Mouse (Mus musculus) frontal cortex, adult 2 months (tissue): ENCODE measurements at regions not wholly inside any gene's neighbourhood (a gene's known extent, or its start where the extent isn't known, plus 50 kb on each side); places are given as distances from the start of the nearest gene placed in this dataset.
A peak's percentile ranks its signal among the peaks of the same experiment; 100 is the strongest.

ENCODE experiments used
- DNase-seq, 2 experiments: peaks; one replicate each; pipeline ENCODE4 v3.0.0; 2022; ENCODE audit warnings: low spot score in 1 of 2; ENCODE audit errors: extremely low spot score in 1 of 2

DNA sequence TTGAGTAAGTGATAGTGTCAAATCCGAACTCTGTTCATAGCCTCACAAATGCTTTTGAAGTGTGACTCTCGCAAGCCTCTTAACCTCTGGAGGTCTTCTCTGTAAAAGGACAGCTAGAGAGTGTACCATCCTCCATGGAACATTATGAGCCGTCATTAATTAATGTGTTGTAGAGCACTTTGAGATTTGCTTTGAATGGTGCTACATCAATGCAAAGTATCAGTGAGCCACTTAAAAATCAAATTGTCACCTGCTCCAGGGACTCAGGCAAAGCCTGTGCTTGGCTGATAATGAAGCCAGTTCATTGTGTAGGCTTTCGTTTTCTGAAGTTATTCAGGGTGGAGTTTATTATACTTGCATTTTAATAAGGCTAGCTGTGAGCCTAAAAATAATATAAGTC, 801.8 kb upstream of the B3galt2 start:
- DNase-seq: no peak

DNA sequence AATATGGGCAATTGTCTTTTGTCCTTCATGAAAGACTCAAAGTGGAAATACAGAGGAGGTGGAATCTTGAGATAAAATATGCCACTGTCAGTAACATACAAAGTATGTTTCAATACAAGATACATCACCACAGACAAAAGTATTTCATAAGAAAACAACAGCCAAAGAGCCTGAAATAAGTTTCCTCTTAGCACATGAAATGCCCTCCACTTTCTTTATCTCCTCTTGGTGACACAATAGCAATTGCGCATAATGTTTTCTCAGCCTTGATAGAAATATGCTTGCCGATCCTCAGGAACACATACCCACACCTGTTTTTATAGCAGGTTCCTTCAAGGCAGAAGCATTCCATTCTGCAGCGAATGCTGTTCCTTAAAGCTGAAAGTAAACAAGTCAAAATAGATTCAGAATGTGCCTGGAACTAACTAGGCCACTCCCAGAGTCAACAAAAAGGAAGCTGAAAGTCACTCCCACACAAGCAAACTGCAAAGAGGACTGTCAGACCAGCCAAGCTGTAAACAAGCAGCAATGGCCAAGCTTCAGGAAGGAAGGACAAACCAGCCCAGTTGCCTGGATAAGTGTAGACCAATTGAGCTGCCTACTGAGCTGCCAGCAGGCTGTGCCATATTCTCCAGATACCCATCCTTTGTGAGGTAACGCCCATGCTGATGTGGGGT, 773.3 kb upstream of the B3galt2 start:
- no peak for DNase-seq

DNA sequence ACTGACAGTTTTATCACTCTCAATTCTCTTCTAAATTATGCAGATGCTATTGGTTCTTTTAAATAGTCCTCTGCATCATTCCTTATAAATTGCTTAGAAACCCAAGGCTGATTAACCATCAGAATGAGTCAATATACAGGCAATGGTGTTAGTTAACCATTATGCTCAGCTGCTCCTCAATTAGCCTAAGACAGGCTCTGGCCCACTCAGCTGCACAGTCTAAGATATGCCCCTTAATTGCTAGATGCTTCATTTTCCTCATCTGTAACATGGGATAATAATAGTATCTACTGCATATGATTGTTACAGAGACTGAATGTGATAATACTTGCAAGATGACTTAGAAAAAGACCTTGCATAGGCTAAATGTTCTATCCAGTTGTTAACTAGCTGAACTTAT, 748.6 kb upstream of the B3galt2 start:
- no peak for DNase-seq

DNA sequence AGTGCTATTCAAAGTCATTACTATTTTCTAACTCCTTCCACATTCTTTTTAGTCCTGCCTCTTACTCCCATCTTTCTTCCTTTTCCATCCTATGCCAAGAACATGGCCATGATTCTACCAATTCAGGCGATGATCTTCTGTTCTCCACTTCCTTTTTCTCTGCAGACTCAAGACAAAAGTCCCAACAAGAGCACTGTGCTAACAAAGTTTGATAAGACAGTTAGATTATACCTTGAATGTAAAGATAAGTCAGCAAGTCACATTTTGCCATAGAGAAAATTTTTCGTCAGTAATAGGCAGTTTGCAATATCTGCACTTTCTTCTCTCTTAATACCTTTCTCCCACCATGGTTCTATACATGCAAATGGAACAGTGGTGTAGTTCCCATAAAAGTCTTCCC, 747.3 kb upstream of the B3galt2 start:
- no peak for DNase-seq

DNA sequence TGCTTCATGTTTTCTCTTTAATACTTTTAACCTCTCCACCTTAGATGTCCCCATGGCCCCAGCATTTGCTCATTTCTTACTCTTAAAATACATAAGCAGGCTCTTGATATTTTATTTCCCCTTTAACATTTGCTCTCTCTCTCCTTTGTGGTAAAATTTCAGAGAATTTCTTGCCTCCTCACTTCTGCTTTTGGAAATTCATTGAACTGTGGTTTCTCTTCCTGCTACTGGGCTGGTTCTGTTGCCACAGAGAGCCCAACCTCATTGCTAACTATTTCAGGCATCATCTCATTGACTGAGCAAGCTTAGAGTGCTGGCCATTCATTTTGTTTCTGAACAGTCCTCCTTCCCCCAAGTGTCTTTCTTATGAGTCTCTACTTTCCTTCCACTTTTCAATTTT, 746.3 kb upstream of the B3galt2 start:
- DNase-seq: no peak

DNA sequence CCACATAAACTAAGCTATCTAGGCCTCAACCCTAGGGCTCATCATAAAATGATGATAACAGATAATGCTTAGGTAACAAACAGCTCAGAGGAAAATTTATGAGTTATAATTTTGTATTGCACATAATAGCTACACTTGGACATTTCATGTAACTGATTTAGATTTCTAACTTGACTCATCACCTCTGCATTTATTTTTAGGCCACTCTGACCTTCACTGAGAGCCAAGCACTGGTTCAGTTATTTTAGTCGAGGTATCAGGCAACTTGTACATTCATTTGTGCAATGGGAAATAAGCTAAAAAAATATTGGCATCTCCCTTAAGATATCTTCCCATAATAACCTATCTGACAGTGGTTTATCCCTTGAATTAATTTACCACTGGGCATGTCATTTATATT, 745.4 kb upstream of the B3galt2 start:
- DNase-seq: no peak

DNA sequence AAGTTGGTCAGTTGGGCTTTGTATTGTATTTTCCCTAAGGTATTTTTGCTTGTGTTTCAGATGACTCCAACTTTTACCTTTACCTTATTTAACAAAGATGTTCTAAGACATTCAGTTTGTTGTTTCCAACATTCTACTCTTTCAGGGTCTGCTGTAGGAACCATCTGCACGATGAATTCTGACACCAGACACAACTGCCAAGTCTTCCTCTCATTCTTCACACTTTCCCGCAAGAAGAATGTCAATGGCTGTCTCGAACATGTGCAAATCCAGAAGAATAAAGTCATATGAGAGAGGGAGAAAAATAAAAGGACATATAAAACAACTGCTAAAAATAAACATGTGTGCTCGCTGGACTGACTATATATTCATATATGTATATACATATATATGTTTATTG, 730.6 kb upstream of the B3galt2 start:
- peak in 1 of 2 experiments; percentile 29 for DNase-seq

DNA sequence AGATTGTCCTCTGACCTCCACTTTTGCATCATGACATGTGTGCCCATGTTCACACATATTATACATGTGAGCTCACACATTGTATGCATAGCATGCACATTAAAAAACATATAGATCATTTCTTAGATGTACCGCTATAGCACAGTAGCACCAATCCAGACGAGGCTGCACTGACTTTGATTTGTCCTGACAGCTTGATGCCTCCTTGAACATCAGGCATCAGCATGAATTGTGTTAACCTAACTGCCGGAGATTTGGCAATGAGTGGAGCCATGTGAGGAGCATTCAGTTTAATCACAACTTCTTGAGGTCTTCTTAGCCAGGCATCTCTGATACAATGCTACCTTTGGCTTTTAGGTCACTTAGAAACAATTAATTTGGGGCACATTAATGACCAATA, 683.8 kb upstream of the B3galt2 start:
- DNase-seq: no peak

DNA sequence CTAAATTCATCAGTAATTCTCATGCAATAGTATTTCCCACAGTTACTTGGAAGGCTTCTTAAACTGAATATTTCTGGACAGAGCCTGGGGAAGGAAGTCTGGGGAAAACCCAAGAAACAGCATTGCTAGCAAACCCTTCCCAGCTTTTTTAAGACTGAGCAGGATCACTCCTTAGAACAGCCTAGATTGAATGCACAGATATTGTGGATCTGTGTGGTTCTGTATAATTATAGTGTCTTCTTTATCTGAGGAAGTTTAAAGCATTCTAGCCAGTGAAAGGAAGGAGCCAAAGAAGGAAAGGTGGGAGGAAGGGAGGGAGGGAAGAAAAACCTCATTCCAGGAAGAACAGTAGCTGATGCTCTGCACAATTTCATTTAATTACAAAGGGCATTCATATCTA, 669.0 kb upstream of the B3galt2 start:
- no peak for DNase-seq

DNA sequence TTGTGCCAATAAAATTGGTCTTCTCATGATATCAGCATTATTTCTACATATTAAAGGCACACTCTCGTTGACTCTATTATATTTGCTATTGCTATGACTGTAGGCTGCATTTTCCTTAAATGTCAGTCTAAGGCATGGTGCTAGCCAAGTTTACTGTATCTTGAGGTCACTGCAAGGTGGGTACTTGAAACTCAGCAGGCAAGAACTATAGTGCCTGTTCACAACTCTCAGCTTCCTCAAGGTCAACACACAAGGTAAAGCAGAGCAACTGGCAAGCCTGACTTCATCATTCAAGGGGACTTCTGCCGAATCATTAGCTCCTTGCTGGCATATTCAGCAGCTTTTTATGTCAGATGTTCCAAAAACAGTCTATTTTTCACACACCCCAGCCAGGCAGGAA, 667.1 kb upstream of the B3galt2 start:
- DNase-seq: no peak

DNA sequence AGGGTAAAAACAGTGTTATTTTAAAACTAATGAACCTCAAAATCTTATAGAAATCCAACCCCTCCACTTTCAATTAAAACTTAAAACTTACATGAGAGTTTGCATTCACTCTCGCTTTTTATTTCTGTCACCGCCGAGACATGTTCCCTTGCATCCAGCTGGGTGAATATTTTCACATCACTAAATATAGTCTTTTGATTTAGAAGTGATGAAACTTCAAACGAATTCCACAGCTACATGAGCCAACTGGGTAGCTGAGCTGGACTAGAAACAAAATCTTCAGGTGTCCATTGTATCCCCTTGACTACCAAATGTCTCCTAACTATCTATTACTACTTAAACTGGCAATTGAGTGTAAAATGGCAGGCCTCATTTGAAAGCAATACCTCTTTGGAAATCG, 657.5 kb upstream of the B3galt2 start:
- DNase-seq: peak; percentile 24 to 43

DNA sequence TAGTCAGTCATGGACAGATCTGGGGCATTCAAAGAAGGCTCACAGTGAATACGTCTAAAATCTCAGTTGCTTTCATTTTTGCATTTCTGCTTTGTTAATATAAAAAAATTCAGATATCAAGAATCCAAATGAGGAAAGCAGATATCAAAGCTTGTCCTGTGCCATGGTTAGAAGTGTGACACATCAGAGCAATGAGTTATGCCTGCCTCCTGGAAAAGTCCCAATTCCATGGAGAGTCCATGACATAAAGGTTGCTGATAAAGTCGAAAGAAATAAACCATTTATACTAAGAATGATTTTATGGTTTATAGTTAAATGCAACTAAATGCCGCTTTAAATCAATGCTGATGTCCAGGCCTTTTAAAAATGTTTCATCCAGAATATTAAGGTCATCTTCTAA, 656.8 kb upstream of the B3galt2 start:
- DNase-seq: no peak

DNA sequence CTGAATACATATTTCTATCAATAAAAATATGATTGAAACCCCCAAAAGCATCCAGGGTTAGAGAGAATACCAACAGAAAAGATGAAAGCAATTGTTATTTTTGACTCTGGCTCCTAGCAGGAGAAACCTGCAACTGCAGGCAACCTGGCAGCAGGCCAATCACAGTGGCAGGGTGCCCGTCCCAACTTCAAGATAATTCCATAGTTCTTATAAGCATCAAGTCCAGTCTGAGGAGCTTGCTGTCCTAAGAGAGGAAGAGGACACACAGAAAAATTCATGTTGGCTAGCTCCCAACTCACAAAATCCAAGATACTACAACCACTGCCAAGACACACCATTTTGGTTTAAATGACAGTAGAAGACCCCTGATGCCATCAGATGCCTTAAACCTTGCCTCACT, 654.9 kb upstream of the B3galt2 start:
- peak in 1 of 2 experiments; percentile 43 for DNase-seq

DNA sequence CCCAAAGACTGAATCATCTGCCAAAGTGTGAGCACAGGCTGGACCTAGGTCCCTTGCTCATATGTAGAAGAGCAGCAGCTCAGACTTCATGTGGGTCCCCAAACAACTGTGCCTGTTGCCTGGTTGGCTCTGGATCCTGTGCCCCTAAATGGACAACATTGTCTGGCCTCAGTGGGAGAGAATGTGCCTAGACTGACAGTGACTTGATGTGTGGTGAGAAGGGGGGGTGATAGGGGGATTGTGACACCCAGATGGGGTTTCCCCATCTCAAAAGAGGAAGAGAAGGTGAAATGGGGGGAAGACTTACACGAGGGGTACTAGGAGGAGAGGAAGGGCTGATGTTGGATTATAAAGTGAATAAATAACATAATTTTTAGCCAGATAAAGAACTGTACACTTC, 640.2 kb upstream of the B3galt2 start:
- no peak for DNase-seq

DNA sequence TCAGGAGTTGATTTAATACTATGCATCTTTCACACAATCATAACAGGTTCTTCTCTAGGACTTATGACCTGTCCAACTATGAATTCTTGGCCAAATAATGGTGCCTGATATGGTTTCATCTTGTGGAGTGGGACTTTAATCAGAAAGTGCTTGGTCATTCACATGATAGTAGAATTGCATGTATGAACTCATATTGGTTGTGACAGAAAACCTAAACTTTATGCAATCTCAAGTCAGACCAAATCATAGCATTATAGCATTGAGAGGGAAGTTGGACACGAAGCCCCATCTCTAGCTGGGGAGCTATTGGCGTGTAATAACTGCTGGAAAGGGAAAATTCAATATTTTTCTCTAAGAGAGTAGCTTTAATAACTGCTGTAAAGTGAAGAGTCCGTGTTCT, 639.4 kb upstream of the B3galt2 start:
- DNase-seq: no peak

DNA sequence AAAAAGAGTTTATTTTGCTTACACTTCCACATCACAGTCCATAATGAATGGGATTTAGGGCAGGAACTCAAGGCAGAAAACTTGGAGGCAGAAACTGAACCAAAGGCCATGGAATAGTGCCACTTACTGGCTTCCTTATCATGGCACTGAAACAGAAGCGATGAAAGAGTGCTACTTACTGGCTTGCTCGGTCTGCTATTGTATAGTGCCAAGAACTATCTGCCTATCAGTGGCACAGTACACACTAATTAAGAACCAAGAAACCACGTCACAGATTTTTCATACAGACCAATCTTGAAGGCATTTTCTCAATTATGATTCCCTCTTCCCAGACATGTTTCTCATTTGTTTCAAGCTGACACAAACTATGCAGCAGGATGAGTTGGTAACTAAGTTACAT, 634.4 kb upstream of the B3galt2 start:
- no peak for DNase-seq

DNA sequence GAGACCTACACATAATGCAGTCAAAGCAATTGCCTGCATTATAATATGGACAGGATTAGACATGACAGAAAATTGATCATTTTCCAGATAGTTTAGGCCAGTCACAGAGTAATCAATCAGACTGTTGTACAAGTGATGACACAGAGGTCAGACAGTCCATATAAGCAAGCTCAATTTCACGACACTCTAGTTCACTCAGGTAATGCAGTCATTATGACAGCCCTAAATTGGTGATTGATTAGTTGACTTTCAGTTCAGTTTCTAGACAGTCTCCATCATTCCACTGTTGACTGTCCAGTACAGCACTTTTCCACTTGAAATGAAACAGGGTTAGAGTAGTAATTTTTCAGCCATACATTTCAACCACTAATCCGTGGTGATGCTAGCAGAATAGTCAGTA, 620.5 kb upstream of the B3galt2 start:
- DNase-seq: no peak

DNA sequence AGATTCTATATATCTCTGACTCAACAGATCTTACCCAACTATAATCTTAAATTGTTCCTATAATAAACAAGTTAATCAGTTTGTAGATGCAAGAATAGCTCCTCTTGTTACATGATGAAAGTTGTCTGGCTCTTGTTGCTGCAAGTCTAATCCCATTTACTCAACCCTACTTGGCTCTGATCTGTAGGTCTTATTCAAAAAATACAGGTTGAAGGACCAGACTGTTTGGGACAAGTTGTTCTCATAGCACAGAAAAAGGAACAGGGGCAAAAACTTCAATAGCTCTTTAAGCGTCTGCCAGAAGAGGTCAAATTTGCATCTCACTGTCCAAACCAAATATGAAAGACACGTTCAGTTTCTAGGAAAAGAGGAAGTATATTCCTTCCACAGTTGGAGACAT, 587.3 kb upstream of the B3galt2 start:
- peak; percentile 8 to 15 for DNase-seq

DNA sequence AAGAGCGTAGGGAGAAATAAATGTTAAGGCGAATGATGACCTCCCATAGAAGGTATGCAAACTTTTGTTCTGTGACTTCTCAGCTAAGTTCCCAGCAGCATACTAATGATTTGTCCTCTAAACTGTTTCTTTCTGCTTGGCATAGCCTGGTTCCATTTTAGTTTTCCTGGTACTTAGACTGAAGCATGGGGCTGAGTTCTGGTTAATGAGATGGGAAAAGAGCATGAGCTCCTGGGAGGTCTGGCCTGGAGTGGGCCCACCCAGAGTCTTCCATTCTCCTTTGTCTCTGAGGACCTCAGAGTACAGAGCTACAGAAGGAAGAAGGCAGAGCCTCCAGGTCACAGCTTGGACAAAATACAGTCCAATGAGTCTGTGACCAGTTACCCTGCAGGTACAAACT, 586.9 kb upstream of the B3galt2 start:
- DNase-seq: peak; percentile 18 to 25

DNA sequence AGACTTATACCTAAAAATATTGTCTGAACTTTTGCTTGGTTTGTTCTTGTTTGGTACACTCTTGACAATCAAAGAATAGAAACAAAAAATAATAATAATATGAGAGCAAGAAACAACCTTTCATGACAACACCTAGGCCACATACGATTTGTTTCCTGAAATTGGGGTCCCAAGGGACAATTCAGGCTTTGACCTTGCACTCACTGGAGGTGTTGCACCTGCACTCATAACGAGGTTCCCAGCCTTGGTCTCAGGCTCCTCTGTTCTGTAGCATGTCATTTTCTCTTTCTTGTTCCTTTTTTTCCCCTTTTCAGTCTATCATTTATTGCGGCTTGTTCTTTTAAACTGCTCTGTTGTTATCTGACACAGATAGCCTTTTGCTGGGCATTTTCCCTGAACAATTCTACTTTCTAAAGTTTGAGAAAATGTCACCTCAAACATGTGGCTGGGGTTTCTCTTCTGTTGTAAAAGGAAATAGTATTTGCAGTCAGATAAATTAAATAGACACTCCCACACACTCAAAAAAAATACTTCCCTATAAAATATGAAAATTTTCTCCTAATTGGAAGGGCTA, 585.9 kb upstream of the B3galt2 start:
- DNase-seq: no peak

DNA sequence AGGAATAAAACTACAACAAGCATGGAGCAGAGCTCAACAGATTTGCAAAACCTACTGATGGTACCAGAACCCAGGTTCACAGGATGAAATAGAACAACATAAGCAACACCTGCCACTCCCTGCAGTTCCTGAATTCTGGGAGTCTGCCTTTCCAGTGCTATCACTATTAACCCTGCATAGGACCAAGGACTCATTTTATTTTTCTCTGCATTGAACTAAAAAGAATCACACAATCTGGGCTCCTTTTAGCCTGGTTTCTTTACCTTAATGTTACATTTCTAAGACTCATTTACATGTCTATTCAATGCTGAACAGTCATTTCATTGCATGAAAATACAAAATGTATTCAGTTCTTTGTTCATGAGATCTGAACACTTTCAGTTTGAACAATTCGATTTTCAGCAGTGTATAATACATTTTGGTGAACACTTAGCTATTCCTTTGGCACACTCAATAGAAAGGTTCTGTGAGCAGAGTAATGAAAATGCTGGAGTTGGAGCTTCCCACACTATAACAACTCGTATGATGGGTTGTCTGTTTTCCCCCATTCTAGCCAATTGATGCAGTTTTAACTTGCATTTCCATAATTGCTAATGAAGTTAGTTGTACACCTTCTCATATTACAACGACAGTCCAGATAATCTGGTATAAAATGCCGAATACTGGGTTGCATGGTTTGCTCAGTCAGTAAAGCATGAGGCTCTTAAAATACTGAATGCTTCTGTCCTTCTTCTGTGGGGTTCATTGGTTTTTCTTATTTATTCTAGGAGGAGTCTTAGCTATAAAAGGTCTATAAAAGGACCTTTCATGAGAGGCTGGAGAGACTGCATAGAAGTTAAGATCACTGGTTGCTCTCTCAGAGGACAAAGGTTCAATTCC, 579.5 kb upstream of the B3galt2 start:
- DNase-seq: no peak

DNA sequence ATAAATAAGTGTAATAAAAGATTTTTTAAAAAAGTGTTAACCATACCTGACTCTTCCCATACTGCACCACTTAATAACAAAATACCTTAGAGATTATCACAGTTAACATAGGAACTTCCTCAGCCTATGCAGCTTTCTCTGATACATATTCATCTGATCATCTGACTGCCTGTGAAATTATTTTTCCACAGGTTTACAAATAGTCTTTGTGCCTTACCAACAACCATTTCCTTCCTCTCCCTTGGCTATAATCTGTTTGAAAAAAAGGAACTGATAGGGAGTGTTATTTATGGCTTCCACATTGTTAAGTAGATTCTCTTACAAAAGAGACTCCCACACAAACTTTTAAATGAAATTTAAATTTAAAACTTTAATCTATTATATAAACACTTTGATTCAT, 575.0 kb upstream of the B3galt2 start:
- DNase-seq: no peak
